Mouse (Mus musculus) frontal cortex, postnatal 14 days (tissue): ENCODE data around the gene Nedd9.

Source experiments
- DNase-seq, 2 experiments: peaks; one replicate each; pipeline ENCODE4 v3.0.0; 2022; ENCODE audit warnings: low spot score in 2 of 2

Nedd9 gene

DNA sequence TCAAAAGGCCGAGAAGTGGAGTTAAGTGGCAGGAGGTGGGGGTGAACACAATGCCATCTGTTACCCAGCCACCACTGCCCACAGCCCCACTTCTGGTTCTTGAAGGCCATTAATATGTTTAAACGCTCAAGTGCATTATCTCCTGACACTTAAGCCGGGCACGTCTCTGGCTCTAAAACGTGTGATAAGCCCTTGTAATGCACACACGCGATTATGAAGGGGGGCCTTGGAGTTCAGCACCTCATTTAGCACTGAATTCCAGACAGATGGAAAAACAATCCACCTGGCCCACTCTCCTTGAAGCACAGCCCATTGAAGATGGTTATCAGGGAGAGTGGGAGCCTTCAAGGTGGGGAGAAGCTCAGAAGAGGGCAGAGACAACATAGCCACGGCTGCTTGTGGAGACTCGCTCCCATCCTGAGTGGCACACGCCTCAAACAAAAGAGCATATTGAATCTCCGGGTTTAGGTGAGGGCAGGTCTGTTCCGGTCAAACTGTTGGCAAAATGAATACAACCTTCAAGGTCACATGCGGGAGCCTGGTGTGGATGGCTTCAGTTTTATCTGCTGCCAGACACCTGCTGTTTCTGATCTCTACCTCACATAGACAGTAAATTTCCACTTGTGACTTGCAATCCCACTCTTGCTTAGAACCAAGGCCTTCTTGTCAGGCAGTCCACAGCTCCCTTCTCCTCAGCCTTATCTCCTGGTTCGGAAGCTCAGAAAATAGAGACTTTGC is 30.7 kb downstream of the Nedd9 start:
- no peak for DNase-seq

DNA sequence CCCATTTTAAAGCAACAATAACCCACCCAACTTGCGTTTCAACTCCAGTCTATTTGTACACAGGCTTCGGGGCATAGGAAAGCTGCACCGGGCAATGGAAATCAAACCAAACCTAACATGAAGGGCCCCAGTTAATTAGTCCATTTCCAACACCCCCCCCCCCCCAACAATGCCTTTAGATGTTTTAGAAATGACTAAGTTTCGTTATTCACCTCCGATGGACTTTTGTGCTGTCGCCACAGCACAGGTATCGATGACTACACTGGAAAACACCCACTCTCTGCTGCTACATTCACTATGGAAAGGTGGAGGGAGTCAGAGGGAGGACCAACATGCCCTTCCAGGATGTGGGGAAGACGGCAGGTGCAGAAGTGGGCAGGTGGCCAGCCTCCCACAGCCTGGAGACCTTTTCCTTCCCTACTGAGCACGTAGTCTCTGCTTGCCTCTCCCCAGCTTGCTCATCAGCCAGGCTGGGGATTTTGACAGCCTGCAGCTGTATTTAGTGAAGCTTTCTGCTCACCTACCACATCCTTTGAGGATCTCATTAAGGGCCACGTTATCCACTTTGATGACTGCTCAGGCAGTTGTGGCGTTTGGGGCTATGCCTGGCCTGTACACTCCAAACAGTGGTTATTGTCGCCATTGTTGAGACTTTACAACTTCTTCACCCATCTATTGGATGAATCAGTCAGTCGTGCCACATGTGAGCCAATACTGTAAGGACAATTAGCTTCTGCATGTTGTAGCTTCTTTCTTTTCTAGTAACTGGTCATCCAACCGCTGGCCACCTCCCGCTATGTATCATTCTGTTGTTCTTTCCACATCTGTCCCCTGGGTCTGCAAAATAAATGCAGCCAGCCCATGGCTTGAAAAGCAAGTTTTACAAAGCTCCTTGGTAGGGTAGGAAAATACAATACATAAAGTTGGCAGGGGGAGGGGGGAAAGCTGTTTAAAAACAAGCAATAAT is 33.7 kb downstream of the Nedd9 start:
- DNase-seq, result no peak

DNA sequence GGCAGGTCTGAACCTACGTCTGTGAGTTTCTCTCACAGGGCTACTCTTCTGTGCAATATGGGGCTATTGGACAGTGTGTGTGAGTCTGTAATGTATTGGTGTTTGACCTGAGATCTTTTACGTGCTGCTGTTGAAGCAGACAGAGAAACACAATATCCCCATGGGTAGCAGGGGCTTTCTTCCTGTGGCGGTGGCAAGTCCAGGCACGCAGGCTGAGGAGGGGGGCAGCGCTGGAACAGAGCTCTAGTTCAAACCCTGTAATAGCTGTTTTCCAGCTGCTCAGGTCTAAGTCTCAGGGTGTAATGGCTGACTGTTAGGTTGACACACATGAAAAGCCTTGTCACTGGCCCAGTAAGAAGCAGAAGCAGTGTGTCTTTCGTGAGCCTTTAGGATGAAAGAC is 36.3 kb downstream of the Nedd9 start:
- DNase-seq, result no peak

DNA sequence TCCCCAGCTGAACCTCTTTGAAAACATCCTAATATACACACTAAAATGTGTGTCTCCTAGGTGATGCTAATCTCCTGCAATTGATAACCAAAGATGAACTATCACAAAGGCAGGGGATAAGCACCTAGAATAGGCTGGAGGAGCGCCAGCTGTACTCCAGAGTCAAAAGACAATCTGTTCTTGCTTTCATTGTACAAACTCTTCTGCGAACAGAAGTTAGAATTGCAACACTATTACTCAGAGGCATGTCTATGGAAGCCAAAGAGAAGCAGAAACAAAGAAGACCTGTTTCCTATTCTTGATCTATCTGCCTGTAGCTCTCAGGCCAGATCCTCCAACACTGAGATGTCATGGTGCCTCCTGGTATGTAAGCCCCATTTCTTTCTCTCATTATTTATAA is 38.0 kb downstream of the Nedd9 start:
- DNase-seq, result no peak

DNA sequence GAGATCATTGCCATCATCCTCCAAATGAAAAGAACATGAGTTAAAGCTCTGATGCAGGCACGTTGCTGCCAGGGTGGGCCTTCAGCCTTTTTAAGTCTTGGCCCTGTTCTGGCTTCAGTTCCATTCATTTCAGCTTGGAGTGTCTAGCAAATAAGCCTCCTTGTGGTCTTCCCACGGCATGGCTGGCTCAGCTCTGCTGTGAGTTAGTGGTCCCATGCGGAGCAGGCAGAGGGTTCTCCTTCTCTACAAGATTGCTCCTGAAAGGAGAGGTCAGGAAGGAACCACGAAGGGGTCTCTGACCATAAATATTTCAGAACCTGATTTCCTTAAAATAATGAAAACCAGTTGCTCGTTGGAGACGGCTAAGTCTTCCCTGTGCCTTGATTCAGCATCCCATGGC is 40.0 kb downstream of the Nedd9 start:
- DNase-seq, result no peak

DNA sequence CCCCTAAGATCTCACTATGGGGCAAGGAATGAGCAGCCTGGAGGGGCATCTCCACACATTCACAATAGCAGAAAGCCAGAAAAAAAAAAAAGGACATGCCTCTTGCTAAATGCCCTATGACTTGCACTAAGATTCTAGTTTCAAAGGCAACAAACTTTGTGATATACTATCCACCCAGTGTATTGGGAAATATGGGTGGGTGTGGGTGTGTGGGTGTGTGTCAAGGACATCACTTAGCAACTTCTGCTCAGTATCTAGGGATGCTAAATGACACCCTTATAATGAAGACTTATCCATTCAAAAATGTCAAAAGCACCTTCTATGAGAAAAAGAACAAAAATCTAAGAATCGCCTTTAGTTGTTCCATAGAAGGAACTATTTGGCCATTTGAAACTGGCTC is 40.6 kb downstream of the Nedd9 start:
- DNase-seq, result no peak

DNA sequence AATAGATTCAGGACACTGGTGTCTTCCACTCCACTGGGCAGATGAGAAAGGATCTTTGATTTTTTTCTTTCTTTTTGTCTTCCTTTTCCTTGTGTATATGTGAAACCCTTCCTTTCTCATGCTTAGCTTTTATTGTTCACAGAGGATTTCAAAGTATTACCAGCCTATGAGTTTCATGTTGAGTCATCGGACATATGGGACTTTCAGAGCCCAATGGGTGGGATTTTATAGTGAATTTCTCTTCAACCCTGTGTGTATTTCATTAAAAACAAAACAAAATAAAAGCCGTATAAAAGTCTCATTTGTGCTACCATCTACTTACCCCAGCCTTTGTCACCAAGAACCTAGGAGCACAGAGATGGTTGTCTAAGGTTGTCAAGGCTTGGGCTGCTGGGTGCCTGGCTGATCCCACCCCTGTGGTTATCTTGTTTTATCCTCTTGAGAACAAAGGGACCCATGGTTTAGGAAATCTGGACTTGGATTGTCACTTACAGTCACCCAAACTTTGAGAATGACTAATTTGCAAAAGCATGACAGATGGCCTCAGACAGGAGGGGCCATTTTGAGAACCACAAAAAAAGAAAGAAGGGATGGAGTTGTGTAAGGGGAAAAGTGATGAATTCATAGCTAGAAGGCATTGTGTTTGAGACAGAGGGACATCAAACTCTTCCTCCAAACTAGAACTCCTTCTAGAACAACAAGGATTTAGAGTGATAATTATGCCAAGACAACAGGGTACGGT is 41.9 kb downstream of the Nedd9 start:
- DNase-seq, result no peak

DNA sequence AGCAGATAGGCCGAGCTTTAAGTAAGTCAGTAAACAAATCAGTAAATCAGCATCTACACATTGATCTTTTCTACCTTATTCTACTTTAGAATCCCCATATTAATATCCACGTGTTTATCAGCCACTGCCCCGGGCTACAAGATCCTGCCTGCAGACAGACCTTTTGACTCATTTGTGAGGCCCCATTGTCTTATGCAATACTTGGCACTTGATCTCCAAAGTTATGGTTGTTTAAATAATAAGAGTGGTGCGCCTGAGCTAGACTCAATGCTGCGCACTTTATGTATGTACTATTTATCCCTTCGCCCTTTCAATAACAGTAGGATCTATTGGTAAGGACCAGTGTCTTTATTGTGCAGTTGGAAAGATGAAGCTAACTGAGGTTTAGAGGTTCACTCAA is 42.9 kb downstream of the Nedd9 start:
- no peak for DNase-seq

DNA sequence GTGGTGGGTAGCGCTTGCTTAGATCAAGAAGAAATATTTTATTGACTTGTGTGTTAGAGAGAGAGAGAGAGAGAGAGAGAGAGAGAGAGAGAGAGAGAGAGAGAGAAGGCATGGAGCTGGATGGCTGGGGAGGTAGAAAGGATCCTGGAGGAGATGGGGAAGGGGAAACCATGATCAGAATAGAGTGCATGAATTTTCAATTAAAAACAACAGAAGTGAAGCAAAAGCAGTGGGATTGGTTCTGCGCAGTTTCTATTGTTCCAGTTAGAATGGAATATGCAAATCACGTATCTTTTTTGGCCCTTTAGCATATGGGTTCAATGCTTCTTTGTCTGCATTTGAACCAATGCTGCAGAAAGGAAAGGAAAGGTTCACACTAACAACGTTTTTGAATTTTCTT is 45.0 kb downstream of the Nedd9 start:
- no peak for DNase-seq

DNA sequence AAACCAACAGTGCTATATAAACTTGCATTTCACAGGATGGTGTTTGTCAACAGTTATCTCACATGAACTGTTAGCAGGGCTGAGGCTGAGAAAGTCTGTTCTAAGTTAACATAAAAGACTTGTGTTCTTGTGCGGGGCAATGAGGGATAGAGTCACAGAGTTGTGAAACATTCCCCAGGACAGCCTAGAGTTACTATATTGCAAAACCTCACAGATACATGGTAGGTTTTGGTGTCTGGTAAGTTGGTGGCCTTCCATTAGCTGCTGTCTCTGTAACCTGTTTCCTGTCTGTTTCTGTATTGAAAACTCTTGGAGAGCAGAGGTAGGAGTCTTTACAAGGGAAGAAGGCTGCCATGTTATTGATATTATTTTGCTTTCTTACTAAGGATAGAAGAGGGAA is 47.0 kb downstream of the Nedd9 start:
- DNase-seq, result no peak

DNA sequence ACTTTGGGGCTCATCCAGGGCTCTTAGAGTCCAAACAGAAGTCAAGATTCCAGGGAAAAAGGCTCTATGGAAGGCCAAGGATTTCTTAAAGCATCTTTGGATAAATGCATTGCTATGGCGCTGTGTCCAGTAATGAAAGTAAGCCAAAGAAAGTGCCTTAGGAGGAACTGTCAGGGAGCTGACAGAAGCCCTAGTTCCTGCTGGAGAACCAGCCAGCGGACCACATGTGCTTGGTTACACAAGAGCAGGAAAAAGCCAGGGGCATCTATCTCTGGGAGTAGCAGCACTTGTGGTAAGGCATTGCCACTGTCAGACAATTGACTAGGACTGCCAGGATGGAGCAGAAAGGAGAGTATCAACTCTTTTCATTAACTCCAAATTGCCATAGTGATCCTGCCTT is 49.8 kb downstream of the Nedd9 start:
- no peak for DNase-seq

DNA sequence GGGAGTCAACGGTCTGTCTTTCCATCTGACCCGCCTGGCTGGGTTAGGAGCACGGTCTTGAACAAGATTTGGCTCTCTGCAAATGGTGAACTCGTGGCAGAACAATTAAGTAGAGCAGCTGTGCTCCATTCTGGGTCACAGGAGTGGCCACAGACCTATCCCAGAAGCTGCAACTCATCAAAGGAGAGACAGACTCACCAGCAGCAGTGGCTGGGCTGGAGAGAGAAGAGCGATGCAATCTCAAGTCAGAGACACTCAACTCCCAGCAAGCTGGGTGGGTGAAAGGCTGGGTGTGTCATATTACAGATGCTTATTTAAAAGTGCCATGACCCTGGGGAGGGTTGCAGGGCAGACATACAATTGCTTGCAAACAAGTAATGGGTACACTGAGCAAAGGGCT is 50.4 kb downstream of the Nedd9 start:
- DNase-seq, result no peak

DNA sequence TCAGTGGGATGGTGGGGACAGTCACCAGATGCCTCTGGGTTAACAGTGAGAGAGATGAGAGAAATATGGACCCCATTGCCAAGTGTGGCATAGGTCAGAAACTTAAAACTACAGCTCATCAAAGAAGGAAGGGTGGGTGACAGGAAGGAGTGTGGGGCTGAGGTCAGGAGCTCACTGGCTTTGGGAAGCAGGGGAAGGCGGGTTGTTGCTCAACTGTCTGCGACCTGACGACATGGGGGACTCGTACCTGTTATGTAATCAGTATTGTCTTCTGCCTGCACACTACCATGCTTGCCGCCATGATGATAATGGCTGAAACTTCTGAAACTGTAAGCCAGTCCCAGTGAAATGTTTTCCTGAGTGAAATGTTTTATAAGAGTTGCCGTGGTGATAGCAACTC is 54.0 kb downstream of the Nedd9 start:
- no peak for DNase-seq

DNA sequence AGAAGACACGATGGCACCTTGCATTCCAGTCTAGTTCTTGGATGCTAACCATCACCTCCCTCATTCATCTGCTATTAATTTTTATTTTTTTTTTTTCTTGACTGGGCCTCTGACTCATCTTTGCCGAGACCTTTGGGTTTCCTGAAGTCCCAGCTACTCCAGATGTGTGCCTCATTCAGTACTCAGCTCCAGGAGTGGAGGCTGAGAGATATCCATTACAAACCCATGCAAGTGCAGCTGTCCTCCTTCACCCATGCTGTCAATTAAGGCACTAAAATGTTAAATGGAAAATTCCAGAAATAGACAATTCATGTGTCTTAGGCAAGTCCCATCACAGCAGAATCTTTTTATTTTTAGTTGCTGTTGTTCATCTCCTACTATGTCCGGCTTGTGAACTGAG is 55.4 kb downstream of the Nedd9 start:
- DNase-seq, result no peak

DNA sequence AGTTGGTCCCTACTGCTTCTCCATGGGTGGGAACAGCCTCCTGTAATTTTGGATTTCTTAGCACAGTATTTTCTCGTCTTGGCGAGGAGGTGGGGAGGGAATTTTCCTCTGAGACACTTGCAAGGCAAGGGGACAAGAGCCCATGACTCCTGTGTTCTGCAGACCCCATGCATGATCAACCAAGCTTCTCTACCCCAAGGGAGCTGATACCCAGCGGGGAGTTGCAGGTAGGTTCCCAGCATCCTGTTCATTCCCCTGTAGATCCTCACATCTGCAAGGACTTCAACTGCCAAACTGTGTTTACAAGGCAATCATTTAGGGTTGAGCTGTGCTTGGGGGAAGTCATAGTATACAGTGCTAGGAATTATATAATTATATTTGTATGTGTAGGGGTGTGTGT is 60.1 kb downstream of the Nedd9 start:
- no peak for DNase-seq

DNA sequence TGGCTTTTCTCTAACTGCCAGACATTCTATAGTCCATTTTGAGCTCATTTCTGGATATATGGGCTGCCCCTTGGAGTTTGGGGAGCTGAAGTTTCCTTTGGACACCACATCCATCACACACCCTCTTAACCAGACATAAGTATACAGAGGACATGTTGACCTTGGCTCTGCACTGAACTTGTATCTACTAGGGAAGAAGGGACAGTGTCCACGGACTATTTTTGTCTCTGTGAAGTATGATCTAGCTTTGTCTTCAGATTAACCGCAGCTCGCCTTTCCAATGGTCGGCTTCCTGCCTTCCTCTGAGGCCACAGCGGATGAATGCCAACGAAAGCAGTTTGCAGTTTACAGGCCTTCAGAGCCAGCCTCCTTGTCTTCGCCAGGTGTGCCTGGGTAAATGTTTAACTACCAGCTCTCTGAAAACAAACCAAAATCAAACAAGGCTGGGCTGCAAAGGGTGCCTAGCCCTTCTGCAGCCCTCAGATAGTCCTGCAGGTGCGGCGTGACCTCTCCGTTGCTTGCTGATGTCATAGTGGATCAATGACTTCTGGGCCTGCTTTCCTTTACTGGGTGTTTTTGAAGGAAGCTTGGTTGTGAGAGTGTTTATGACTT is 63.6 kb downstream of the Nedd9 start:
- DNase-seq, result no peak

DNA sequence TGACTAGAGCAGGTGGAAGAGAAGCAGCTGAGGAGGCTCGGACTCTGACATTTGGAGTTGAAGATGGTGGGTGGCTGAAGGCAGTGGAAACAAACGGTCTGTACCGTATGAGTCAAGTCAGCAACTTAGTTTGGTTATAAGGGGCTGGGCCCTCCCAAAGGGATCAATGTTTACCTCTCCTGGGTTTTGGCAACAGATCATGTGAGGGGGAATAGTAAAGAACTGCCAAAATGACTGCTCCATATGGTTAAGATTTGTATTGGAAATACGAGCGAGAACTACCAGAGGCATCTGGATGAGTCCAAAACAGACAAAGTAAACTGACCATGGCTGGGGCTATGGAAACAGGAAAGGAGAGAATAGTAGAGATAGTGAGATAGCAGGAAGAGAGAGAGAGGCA is 64.6 kb downstream of the Nedd9 start:
- DNase-seq, result no peak

DNA sequence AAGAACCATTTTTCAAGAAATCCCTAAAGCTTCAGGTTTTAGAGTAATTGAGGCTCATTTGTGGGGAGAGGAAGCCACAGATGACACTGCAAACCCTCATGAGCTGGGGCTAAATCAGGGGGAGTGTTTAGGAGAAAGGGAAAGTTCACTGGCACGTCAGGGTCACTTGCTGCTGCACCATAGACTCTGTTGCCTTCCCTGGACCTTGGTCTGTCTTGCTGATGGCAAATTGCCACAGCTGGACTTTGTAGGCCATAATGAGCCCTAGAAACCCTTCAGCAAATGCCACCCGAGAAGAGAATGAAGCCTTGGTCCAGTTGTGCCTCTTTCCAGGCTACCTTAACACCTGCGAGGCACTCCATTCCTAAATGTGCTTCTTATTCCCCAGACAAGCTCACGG is 66.8 kb downstream of the Nedd9 start:
- no peak for DNase-seq

DNA sequence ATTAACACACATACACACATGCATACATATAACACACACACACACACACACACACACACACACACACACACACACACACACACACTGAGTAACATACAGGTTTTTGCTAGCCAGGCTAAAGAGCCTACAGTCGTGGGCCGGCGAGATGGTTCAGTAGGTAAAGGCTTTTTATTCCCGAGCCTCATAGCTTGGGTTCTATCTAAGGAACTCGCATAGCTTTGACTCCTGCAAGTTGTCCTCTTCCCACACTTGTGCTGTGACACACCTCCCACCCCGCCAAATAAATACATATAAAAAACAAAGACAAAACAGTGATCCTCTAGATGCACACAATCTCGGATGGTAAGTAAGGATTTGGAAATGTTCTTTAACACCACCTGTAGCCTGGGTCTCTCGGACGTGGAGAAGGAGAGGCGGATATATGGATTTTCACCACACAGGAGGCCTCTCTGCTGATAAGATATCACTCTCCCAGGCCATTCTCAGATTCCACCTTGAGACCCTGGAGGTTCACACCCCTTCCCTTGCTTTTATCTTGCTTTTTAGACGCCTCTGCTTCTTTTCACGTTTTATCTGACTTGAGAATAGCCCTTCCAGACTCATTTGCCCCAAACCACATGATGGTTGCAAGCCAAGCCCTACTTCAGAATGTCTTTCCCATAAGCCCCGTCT is 68.8 kb downstream of the Nedd9 start:
- no peak for DNase-seq

DNA sequence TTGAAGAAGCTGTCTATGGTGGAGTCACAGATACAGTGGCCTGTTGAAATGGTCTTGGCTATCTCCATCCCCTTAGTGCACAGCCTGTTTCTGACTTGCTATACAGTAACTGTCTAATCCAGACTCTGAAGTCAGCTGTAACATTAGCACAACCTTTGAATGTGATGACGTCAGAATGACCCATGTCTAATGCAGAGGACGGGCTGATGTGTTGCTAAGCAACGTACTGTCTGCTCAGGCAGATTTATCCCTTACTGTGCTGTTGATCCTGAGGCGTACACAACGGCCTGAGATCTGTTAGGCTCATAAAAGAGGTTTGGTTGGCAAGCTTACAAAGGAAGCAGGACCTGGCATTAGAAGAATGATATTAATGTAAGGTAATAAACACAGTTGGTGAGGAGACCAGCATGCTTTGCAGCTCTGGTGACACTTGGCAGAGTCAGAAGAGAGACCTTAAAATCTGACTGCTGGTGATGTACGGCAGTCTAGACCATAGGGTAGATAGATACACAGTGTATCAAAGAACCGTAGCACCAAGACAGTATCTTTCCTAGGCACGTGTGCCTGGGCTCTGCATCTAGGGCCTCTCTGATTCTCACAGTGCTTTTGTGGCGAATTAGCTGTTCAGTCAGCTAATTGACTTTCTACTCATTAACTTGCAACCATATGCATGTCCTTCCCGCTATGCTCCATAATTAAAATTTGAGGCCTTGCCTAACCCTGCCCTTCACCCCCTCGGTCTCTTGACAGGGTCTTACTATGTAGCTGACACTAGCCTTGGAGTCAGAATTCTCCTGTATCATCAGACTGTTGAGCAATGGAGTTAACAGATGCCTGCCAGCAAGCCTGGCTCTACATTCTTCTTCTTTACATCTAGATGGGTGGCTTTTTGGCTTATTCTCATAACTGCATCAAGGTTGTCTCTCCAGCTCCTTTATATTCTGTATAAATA is 70.8 kb downstream of the Nedd9 start:
- DNase-seq, result no peak
